Mouse (Mus musculus): ENCODE measurements around the gene Cebpe. TPM values are rescaled to one million over a fixed set of nuclear protein-coding genes. Genes with fewer than 3 reads are reported as not detected.

Gene Cebpe
- polyA plus RNA-seq (2016; fragmentation: Nextera tagmentation; extraction: Ambion mirVana): not detected in 2 replicates

- Histone ChIP-seq H3K4me1 (replicated peaks) (peaks cover 11% of the 10 kb centered on the region), H3K9ac (replicated peaks) (no peak within 1 kb of the TSS), H3K4me2 (no peak within 1 kb of the TSS), H3K27ac (no peak within 1 kb of the TSS), H3K4me3 (replicated peaks) (no peak within 1 kb of the TSS), H3K36me3 (no peaks in the 10 kb centered on the region), H3K9me3 (no peaks in the 10 kb centered on the region), H3K27me3 (peaks cover 11% of the 10 kb centered on the region; the same call in 1 of the 2 replicates)
- 81% methylated on average over 7 of the region's 7 CpGs for WGBS
- ATAC-seq (ENCODE audit: insufficient number of reproducible peaks, insufficient read depth, low FRiP score, low TSS enrichment, low read depth): no peak
These were observed at the start of gene Cebpe for GRCm38 (mm10) chr14:54712074-54712473. TSS of gene Cebpe (minus strand) at chr14:54712174.

- Histone ChIP-seq H3K36me3 (no peaks in the 10 kb centered on the region), H3K9ac (replicated peaks) (no peak overlapping the region), H3K4me2 (no peak overlapping the region), H3K4me3 (replicated peaks) (no peak overlapping the region), H3K27ac (no peak overlapping the region), H3K4me1 (replicated peaks) (0 out of 2 replicates have a peak, but pooled peaks cover 10% of the 10 kb centered on the region), H3K27me3 (no peaks in the 10 kb centered on the region), H3K9me3 (no peaks in the 10 kb centered on the region)
- no peak for ATAC-seq (ENCODE audit: insufficient number of reproducible peaks, insufficient read depth, low FRiP score, low TSS enrichment, low read depth)
- 84% methylated on average over 6 of the region's 6 CpGs for WGBS
These were observed 44.4 kb upstream of the Cebpe start for GRCm38 (mm10) chr14:54756382-54756781.

DNA sequence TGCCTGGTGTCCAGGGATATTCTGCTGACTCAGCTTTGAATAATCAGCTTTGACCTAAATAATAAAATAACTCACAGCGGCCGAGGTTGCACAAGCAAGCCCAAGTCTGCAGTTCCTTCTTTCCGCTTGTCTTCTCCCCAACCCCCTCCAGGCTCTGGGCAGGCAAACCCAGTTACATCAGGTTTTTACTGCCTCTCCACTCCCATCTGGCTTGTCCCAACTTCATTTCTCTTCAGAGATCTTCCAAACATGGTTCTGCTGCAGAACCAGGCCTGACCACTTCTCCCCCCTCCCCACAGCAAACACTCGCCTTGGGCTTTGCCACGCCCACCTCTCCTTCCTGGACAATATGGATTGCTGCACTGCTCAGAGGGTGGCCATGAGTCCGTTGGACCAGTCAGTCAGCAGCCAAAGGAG lies 42.6 kb upstream of the Cebpe start:
- H3K4me1 ChIP-seq (replicated peaks): 0 out of 2 replicates have a peak, but pooled peaks cover 10% of the 10 kb centered on the region
- H3K36me3 ChIP-seq: no peaks in the 10 kb centered on the region
- WGBS: 36% methylated on average over 6 of the region's 6 CpGs
- no peak overlapping the region for H3K4me3 ChIP-seq (replicated peaks)
- H3K9ac ChIP-seq (replicated peaks): no peak overlapping the region
- no peak for ATAC-seq (ENCODE audit: insufficient number of reproducible peaks, insufficient read depth, low FRiP score, low TSS enrichment, low read depth)
- H3K27me3 ChIP-seq: no peaks in the 10 kb centered on the region
- H3K27ac ChIP-seq: no peak overlapping the region
- H3K9me3 ChIP-seq: no peaks in the 10 kb centered on the region
- H3K4me2 ChIP-seq: no peak overlapping the region

DNA sequence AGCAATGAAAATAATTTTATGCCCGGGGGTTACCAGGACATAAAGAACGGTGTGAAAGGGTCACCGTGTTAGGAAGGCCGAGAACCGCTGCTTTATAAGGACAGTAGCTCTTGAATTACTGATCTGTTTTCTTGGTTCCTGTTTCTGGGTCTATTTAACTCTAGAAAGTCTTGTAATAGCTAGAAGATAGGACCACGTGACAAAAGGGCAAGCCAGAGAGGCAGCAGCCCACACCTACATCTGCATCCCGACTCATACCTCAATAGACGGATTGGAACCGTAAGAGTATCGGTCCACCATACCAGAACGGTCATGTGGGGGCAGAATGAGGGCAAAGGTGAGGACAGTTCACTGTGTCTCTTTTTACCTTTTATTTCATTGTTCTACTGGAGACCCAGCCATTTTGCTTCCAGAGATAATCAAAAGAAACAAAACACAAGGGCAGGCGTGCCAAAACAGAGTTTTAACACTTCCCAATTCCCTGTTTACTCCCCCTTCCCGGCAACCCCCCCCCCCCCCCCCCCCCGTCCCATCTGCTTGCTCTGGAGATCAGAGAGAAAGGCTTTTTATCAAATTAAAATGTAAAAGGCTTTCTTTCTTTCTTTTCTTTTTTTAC lies 42.1 kb upstream of the Cebpe start:
- H3K9ac ChIP-seq (replicated peaks): no peak overlapping the region
- H3K4me3 ChIP-seq (replicated peaks): no peak overlapping the region
- 73% methylated on average over 14 of the region's 14 CpGs for WGBS
- ATAC-seq (ENCODE audit: insufficient number of reproducible peaks, insufficient read depth, low FRiP score, low TSS enrichment, low read depth): no peak
- no peaks in the 10 kb centered on the region for H3K27me3 ChIP-seq
- H3K9me3 ChIP-seq: no peaks in the 10 kb centered on the region
- H3K36me3 ChIP-seq: no peaks in the 10 kb centered on the region
- no peak overlapping the region for H3K27ac ChIP-seq
- 0 out of 2 replicates have a peak, but pooled peaks cover 10% of the 10 kb centered on the region for H3K4me1 ChIP-seq (replicated peaks)
- no peak overlapping the region for H3K4me2 ChIP-seq

DNA sequence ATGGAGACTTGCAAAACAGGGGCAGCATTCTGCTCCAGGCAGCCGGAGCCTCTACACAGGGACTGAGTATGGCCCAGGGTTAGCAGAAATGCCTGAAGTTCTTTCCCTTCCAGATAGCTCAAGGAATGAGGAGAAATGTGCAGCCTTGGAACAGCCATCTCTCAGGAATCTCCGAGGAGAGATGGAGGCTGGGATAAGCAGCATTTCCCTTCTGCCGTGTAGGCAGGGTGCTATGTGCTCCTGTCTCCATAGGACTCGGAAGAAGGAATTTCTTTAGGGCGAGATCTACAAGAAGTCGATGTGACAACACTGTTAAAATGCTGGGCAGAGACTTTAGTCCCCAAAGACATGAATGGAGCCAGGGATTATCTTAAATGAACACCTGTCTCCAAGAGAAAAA lies 41.0 kb upstream of the Cebpe start:
- Histone ChIP-seq H3K9ac (replicated peaks) (no peak overlapping the region), H3K36me3 (no peaks in the 10 kb centered on the region), H3K27ac (no peak overlapping the region), H3K4me1 (replicated peaks) (0 out of 2 replicates have a peak, but pooled peaks cover 10% of the 10 kb centered on the region), H3K9me3 (no peaks in the 10 kb centered on the region), H3K27me3 (no peaks in the 10 kb centered on the region), H3K4me3 (replicated peaks) (no peak overlapping the region), H3K4me2 (no peak overlapping the region)
- ATAC-seq (ENCODE audit: insufficient number of reproducible peaks, insufficient read depth, low FRiP score, low TSS enrichment, low read depth): no peak
- 87% methylated on average over 6 of the region's 6 CpGs for WGBS

GRCm38 (mm10) chr14:54751768-54752167 lies 39.8 kb upstream of the Cebpe start:
- Histone ChIP-seq H3K4me1 (replicated peaks) (0 out of 2 replicates have a peak, but pooled peaks cover 10% of the 10 kb centered on the region), H3K9ac (replicated peaks) (no peak overlapping the region), H3K36me3 (no peaks in the 10 kb centered on the region), H3K27me3 (no peaks in the 10 kb centered on the region), H3K4me3 (replicated peaks) (no peak overlapping the region), H3K9me3 (no peaks in the 10 kb centered on the region), H3K27ac (no peak overlapping the region), H3K4me2 (no peak overlapping the region)
- 86% methylated on average over 1 of the region's 1 CpGs for WGBS
- ATAC-seq (ENCODE audit: insufficient number of reproducible peaks, insufficient read depth, low FRiP score, low TSS enrichment, low read depth): no peak

- no peak overlapping the region for H3K9ac ChIP-seq (replicated peaks)
- H3K36me3 ChIP-seq: no peaks in the 10 kb centered on the region
- H3K4me3 ChIP-seq (replicated peaks): no peak overlapping the region
- no peaks in the 10 kb centered on the region for H3K9me3 ChIP-seq
- H3K27ac ChIP-seq: no peak overlapping the region
- WGBS: 65% methylated on average over 4 of the region's 4 CpGs
- H3K4me1 ChIP-seq (replicated peaks): 0 out of 2 replicates have a peak, but pooled peaks cover 5% of the 10 kb centered on the region
- H3K27me3 ChIP-seq: no peaks in the 10 kb centered on the region
- no peak overlapping the region for H3K4me2 ChIP-seq
- no peak for ATAC-seq (ENCODE audit: insufficient number of reproducible peaks, insufficient read depth, low FRiP score, low TSS enrichment, low read depth)
These were observed 37.3 kb upstream of the Cebpe start for GRCm38 (mm10) chr14:54749238-54749637.

GRCm38 (mm10) chr14:54747942-54748917 lies 36.3 kb upstream of the Cebpe start:
- no peak overlapping the region for H3K4me3 ChIP-seq (replicated peaks)
- H3K4me2 ChIP-seq: no peak overlapping the region
- H3K27ac ChIP-seq: no peak overlapping the region
- no peaks in the 10 kb centered on the region for H3K4me1 ChIP-seq (replicated peaks)
- no peaks in the 10 kb centered on the region for H3K9me3 ChIP-seq
- no peaks in the 10 kb centered on the region for H3K27me3 ChIP-seq
- ATAC-seq (ENCODE audit: insufficient number of reproducible peaks, insufficient read depth, low FRiP score, low TSS enrichment, low read depth): no peak
- 72% methylated on average over 16 of the region's 16 CpGs for WGBS
- H3K9ac ChIP-seq (replicated peaks): no peak overlapping the region
- H3K36me3 ChIP-seq: no peaks in the 10 kb centered on the region

DNA sequence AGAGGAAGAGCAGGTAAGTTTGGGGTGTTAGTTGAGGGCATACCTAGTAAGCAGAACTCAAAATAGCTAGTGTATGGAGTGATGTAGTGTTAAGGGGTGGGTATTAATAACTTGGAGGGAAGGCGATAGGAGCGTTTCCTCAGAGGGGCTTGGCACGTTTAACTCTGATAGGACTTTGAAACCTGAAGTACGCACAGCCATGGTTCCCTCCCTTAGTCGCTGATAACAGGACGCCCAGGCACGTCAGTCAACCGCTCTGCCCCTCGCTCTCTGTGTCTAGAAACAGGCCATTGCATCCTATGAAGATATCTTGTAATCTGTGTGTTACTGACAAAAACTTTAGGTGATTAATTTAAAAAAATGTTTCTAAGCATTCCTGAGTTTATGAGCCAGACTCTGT lies 34.1 kb upstream of the Cebpe start:
- H3K4me3 ChIP-seq (replicated peaks): no peak overlapping the region
- H3K4me1 ChIP-seq (replicated peaks): peaks cover 5% of the 10 kb centered on the region; the same call in 1 of the 2 replicates
- WGBS: 89% methylated on average over 9 of the region's 9 CpGs
- no peaks in the 10 kb centered on the region for H3K27me3 ChIP-seq
- no peaks in the 10 kb centered on the region for H3K36me3 ChIP-seq
- ATAC-seq (ENCODE audit: insufficient number of reproducible peaks, insufficient read depth, low FRiP score, low TSS enrichment, low read depth): no peak
- no peak overlapping the region for H3K9ac ChIP-seq (replicated peaks)
- no peak overlapping the region for H3K4me2 ChIP-seq
- H3K9me3 ChIP-seq: no peaks in the 10 kb centered on the region
- no peak overlapping the region for H3K27ac ChIP-seq

DNA sequence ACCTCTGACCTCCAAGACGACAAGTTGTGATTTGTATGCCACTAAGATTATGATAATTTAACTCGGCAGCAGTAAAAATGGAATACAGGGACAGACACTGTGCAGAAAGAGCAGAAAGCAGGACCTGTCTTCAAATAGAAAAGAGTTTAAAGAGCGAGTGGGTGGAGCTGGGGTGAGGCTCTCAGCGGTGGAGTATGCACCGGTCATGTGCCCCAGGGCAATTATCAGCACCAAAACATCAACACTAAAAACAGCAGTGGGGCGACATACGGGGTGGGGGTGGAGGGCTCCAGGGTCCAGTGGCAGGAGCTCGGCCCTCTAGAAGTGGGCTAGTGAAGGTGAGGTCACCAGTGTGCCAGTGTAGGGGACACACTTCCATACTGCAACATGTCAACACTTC lies 32.5 kb upstream of the Cebpe start:
- H3K4me1 ChIP-seq (replicated peaks): peaks cover 5% of the 10 kb centered on the region; the same call in 1 of the 2 replicates
- no peak overlapping the region for H3K27ac ChIP-seq
- no peaks in the 10 kb centered on the region for H3K27me3 ChIP-seq
- H3K9ac ChIP-seq (replicated peaks): no peak overlapping the region
- H3K36me3 ChIP-seq: no peaks in the 10 kb centered on the region
- ATAC-seq (ENCODE audit: insufficient number of reproducible peaks, insufficient read depth, low FRiP score, low TSS enrichment, low read depth): no peak
- no peak overlapping the region for H3K4me3 ChIP-seq (replicated peaks)
- H3K4me2 ChIP-seq: no peak overlapping the region
- 55% methylated on average over 8 of the region's 8 CpGs for WGBS
- no peaks in the 10 kb centered on the region for H3K9me3 ChIP-seq

GRCm38 (mm10) chr14:54742375-54742774 lies 30.4 kb upstream of the Cebpe start:
- no peak overlapping the region for H3K4me3 ChIP-seq (replicated peaks)
- no peaks in the 10 kb centered on the region for H3K36me3 ChIP-seq
- H3K27me3 ChIP-seq: no peaks in the 10 kb centered on the region
- ATAC-seq (ENCODE audit: insufficient number of reproducible peaks, insufficient read depth, low FRiP score, low TSS enrichment, low read depth): no peak
- H3K9ac ChIP-seq (replicated peaks): no peak overlapping the region
- WGBS: 67% methylated on average over 2 of the region's 2 CpGs
- peaks cover 5% of the 10 kb centered on the region; the same call in 1 of the 2 replicates for H3K4me1 ChIP-seq (replicated peaks)
- H3K27ac ChIP-seq: no peak overlapping the region
- H3K9me3 ChIP-seq: no peaks in the 10 kb centered on the region
- no peak overlapping the region for H3K4me2 ChIP-seq

Data from limb, embryonic 12.5 days (tissue).